Mouse (Mus musculus) forebrain, embryonic 13.5 days (tissue): Measurements from ENCODE around the gene Vstm5. TPM values are rescaled to one million over a fixed set of nuclear protein-coding genes. Genes with fewer than 3 reads are reported as not detected.
"Not testable (repeated sequence)": the region's sequence is repeated elsewhere in the genome, so short reads cannot be mapped to it uniquely, and the experiment has no call there.

Source experiments
- ATAC-seq: fragments of 200-750 bp; cut with Nextera tagmentation; 2 replicates; pipeline ENCODE4 v1.8.0; 2017
- H3K27ac ChIP-seq: fragments of 300-500 bp; sonication (generic); 2 replicates; pipeline ENCODE4 v1.5.1; 2015; ENCODE audit warnings: inconsistent platforms, mild to moderate bottlenecking, moderate library complexity
- H3K27me3 ChIP-seq: fragments of 300-500 bp; sonication (generic); 2 replicates; pipeline ENCODE4 v1.6.1; 2015; ENCODE audit warnings: mild to moderate bottlenecking, inconsistent platforms
- H3K36me3 ChIP-seq: fragments of 300-500 bp; sonication (generic); 2 replicates; pipeline ENCODE4 v1.6.1; 2015; ENCODE audit warnings: mild to moderate bottlenecking, inconsistent platforms; ENCODE audit not compliant: poor library complexity, severe bottlenecking
- H3K4me1 ChIP-seq: fragments of 300-500 bp; sonication (generic); 2 replicates; pipeline ENCODE4 v1.6.1; 2015; ENCODE audit warnings: inconsistent platforms
- H3K4me2 ChIP-seq: fragments of 300-500 bp; sonication (generic); 2 replicates; pipeline ENCODE4 v1.6.1; 2015; ENCODE audit warnings: inconsistent platforms, mild to moderate bottlenecking, moderate library complexity
- H3K4me3 ChIP-seq: fragments of 300-500 bp; sonication (generic); 2 replicates; pipeline ENCODE4 v1.5.1; 2015; ENCODE audit warnings: mild to moderate bottlenecking, inconsistent platforms
- H3K9ac ChIP-seq: fragments of 300-500 bp; sonication (generic); 2 replicates; pipeline ENCODE4 v1.6.1; 2015; ENCODE audit warnings: mild to moderate bottlenecking, inconsistent platforms
- H3K9me3 ChIP-seq: fragments of 300-500 bp; sonication (generic); replicated peaks from 2 replicates; pipeline ENCODE4 v1.6.1; 2016; ENCODE audit warnings: inconsistent platforms
- WGBS: fragments of 180-500 bp; shearing (Covaris S2); methylation state at CpG from one replicate; pipeline ENCODE4 v1.1.7; 2015; 5-methylcytosine and 5-hydroxymethylcytosine counted together
- polyA plus RNA-seq: library from polyadenylated mRNA; unstranded; fragments of >200 nt; fragmentation: Nextera tagmentation; extraction: Ambion mirVana; gene quantifications from 2 replicates; pipeline ENCODE4 v1.2.1, GENCODE M21; 2015

Gene Vstm5
- polyA plus RNA-seq, 1 experiment from 2014 or later = 2.7 TPM

DNA sequence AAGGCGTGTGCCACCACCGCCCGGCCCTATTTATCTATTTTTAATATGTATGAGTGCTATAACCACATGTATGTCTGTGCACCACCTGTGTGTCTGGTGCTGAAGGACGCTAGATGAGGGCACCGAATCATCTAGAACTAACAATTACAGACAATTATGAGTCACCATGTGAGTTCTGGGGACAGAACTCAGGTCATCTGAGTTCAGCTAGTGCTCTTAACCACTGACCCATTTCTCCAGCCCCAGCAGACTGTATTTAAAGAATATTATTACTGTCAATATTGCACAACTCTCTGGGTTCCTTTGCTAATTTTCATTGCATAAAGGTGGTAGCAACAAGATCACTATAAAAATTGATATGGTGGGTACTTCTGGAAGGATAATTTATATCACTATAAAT is 61.2 kb downstream of the Vstm5 start:
- no peak overlapping the region for H3K27ac ChIP-seq
- H3K9me3 ChIP-seq = no peaks in the 10 kb centered on the region
- H3K36me3 ChIP-seq = no peaks in the 10 kb centered on the region
- no peaks in the 10 kb centered on the region for H3K4me1 ChIP-seq
- WGBS = 89% methylated on average over 5 of the region's 5 CpGs
- H3K27me3 ChIP-seq = no peaks in the 10 kb centered on the region
- no peak for ATAC-seq
- no peak overlapping the region for H3K9ac ChIP-seq
- H3K4me3 ChIP-seq = no peak overlapping the region
- H3K4me2 ChIP-seq = no peak overlapping the region

DNA sequence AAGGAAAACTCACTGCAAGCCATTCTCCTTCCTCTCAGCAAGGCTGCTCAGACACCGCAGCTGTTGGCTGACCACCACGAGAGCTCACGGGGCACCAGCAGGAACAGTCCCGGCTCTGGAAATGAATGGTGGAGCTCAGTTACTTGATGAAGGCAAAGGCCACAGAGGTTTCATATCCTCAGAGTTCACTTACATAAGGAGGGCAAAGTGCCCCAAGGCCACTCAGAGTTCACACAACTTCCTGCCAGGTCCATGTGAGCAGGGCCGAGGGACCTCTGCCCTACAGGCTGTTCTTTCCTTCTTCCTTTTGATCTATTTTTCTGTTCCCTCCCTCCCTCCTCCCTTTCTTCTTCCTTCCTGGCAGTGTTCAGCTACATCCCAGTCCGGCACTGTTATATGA is 62.6 kb downstream of the Vstm5 start:
- Histone ChIP-seq H3K4me3 (no peak overlapping the region), H3K27me3 (no peaks in the 10 kb centered on the region), H3K36me3 (no peaks in the 10 kb centered on the region), H3K9me3 (no peaks in the 10 kb centered on the region), H3K27ac (peak overlapping the region; percentile 31; the same call in 1 of the 2 replicates), H3K4me1 (no peaks in the 10 kb centered on the region), H3K4me2 (no peak overlapping the region), H3K9ac (no peak overlapping the region)
- no peak for ATAC-seq
- WGBS = 58% methylated on average over 6 of the region's 6 CpGs

DNA sequence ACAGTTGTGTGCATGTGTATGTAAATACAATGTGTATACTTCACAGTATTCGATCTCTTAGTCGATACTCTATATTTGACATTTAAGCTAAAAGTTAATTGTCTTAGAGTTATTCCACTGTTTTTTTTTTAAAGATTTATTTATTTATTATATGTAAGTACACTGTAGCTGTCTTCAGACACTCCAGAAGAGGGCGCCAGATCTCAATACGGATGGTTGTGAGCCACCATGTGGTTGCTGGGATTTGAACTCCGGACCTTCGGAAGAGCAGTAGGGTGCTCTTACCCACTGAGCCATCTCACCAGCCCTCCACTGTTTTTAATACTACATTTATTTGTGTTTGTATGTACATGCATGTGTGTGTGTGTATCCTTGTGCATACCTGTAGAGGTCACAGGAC is 63.2 kb downstream of the Vstm5 start:
- 73% methylated on average over 6 of the region's 6 CpGs for WGBS
- H3K4me3 ChIP-seq, H3K36me3 ChIP-seq, ATAC-seq, H3K9me3 ChIP-seq, H3K4me1 ChIP-seq, H3K27me3 ChIP-seq, H3K9ac ChIP-seq, H3K4me2 ChIP-seq, H3K27ac ChIP-seq: not testable (repeated sequence)

DNA sequence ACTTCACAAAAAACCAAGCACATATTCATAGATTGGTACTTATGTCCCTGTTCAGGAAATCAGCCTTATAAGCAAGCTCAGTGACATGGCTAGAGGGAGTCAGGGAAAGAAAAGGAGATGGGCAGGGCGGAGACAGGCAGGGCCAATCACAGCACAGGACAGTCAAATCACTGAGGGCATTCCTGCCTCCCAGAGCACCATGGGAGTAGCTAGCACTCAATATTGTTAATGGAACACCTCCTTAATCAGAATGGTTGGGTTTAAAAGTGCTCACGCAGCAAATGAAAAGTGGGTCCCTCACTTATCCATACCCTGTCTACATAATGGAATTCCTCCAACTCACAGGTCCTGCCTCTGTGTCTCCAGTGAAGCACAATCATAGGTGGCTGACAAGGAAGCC is 64.0 kb downstream of the Vstm5 start:
- H3K9ac ChIP-seq = no peak overlapping the region
- H3K4me3 ChIP-seq = no peak overlapping the region
- H3K27me3 ChIP-seq = no peaks in the 10 kb centered on the region
- H3K9me3 ChIP-seq = no peaks in the 10 kb centered on the region
- H3K4me2 ChIP-seq = no peak overlapping the region
- no peak for ATAC-seq
- 66% methylated on average over 2 of the region's 2 CpGs for WGBS
- H3K4me1 ChIP-seq = peaks cover 13% of the 10 kb centered on the region
- no peak overlapping the region for H3K27ac ChIP-seq
- 0 out of 2 replicates have a peak, but pooled peaks cover 3% of the 10 kb centered on the region for H3K36me3 ChIP-seq

DNA sequence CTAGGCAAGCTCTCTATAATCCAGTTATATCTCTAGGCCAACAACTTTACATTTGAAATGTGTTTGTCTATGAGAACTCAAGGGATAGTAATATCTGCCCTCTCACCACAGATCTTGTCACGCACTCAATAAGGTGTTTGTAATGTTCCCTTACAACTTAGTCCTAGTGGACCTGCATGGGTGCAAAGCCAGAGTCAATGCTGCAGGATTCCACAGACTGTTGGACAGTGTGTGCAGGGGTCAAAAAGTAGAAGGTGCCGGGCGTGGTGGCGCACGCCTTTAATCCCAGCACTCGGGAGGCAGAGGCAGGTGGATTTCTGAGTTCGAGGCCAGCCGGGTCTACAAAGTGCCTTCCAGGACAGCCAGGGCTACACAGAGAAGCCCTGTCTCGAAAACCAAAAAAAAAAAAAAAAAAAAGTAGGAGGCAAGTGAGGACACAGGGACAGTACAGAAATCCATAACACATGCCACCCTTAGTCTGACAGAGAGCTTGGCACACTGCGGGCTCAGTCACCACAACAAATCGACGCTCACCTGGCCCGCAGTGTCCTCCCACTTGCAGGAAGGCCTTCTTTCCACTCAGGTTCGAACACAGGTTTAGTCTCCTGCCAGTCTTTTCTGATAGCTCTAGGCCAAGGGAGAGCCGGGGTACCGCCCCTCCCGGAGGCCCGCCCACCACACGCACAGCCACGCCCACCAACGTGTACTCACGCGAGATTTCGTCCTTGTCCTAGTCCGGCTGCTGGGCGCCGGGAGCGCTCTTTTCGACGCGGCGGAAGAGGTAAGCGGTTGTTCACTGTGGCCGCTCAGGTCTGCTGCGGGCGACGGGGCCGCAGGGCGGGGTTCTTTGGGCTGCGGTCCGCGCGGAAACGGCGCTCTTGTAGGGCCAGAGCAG is 66.9 kb downstream of the Vstm5 start, which contains the start of gene Taf1d:
Gene Taf1d (plus strand): TSS at position 712 of the 895 bp plus-strand sequence.
- H3K4me3 ChIP-seq = peak within 1 kb of the TSS; percentile 88
- peak within 1 kb of the TSS; percentile 97 for H3K9ac ChIP-seq
- H3K27ac ChIP-seq = peak within 1 kb of the TSS; percentile 91
- H3K4me1 ChIP-seq = peaks cover 29% of the 10 kb centered on the region
- H3K9me3 ChIP-seq = no peaks in the 10 kb centered on the region
- peak within 1 kb of the TSS; percentile 88 for H3K4me2 ChIP-seq
- peaks cover 27% of the 10 kb centered on the region for H3K36me3 ChIP-seq
- no peaks in the 10 kb centered on the region for H3K27me3 ChIP-seq
- WGBS = 13% methylated on average over 43 of the region's 45 CpGs
- peak; percentile 99 for ATAC-seq

DNA sequence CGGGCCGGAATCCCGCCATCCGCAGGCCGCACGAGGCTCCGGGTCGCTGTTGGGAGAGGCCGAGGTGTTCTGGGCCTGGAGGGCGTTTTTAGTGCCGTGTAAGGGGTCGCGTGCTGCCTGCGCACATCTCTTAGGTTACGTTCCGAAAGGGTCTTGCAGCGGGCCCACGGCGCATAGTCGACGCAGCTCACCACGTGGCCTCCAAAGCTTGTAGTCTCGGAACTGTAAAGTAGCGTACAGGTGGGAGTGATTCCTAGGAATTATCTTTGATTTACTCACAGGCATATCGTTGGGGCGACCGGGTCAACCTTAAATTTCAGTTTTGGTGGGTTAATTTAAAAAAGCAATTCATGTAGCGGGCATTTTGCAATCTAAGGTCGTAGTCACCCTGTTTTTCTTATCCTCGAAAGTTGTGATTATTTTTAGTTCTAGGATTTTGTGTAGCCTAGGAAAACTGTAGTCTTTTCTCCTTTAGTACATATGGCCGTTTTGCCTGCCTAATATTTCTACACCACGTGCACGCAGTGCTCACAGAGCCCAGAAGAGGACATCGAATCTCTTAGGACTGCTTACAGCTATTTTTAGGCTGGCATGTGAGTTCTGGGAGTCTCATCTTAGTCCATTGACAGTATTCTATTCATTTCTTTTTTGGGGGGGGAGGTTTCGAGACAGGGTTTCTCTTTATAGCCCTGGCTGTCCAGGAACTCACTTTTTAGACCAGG is 67.7 kb downstream of the Vstm5 start, which contains the start of gene 4931406C07Rik:
Gene 4931406C07Rik (minus strand): TSS at position 51 of the 722 bp plus-strand sequence.
- H3K4me2 ChIP-seq = peak within 1 kb of the TSS; percentile 88
- ATAC-seq = peak; percentile 87
- H3K36me3 ChIP-seq = peaks cover 32% of the 10 kb centered on the region
- no peaks in the 10 kb centered on the region for H3K9me3 ChIP-seq
- H3K4me3 ChIP-seq = peak within 1 kb of the TSS; percentile 88
- no peaks in the 10 kb centered on the region for H3K27me3 ChIP-seq
- H3K27ac ChIP-seq = peak within 1 kb of the TSS; percentile 91
- H3K4me1 ChIP-seq = peaks cover 29% of the 10 kb centered on the region
- H3K9ac ChIP-seq = peak within 1 kb of the TSS; percentile 97
- WGBS = under 1% methylated on average over 35 of the region's 35 CpGs

DNA sequence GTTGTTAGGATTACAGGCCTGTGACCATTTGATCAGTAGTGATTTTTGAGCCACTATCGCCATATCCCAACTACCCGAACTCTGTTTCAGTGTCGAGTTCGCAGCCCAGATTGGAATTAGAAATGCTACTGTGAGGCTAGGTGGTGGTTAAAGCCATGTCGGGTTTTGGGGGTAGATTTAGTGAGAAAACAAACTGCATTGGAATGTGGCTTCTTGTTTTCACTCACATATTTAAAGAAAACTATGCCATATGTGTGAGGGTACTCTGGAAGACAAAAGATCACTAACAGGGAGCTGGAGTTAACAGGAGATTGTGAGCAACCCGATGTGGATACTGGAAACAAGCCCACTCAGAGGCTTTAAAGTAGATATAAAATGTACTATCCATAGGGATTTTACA is 68.4 kb downstream of the Vstm5 start:
- ATAC-seq = no peak
- Histone ChIP-seq H3K36me3 (peaks cover 39% of the 10 kb centered on the region), H3K4me1 (peaks cover 29% of the 10 kb centered on the region), H3K9ac (peak overlapping the region; percentile 97), H3K4me2 (peak overlapping the region; percentile 88), H3K27ac (peak overlapping the region; percentile 14; the same call in 1 of the 2 replicates), H3K9me3 (no peaks in the 10 kb centered on the region), H3K4me3 (peak overlapping the region; percentile 88), H3K27me3 (no peaks in the 10 kb centered on the region)
- WGBS = 4% methylated on average over 6 of the region's 6 CpGs

DNA sequence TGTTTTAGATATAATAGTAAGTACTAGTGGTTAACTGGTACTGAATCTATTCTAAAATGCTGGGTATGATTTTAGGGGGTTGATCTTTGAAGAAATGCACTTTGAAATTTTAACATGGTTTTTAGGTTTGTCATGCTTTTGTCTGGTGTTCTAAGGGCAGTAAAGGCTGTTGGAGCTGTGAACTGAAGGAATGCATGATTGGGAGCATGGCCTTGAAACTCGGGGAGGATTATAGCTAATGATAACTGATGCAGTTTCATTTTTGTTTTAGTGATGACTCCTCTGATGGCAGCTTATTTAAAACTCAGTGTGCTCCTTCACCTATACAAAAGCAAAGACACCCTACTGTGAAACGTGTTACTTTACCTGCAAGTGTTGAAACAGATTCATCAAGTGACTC is 69.4 kb downstream of the Vstm5 start:
- ATAC-seq = no peak
- H3K27ac ChIP-seq = no peak overlapping the region

More for the DNA sequence above, 69.4 kb downstream of the Vstm5 start:
- Histone ChIP-seq H3K4me2 (no peak overlapping the region), H3K27me3 (no peaks in the 10 kb centered on the region), H3K36me3 (peaks cover 46% of the 10 kb centered on the region), H3K9ac (no peak overlapping the region), H3K4me1 (peaks cover 29% of the 10 kb centered on the region), H3K4me3 (no peak overlapping the region), H3K9me3 (no peaks in the 10 kb centered on the region)
- WGBS = 60% methylated on average over 2 of the region's 2 CpGs

Other genes starting within 250 kb of the Vstm5 start
- gene Panx1, start 193.6 kb upstream of the Vstm5 start, polyA plus RNA-seq = 94.1 and 101 TPM in 2 replicates
- not detected in 2 replicates for gene Hephl1, start 126.9 kb upstream of the Vstm5 start, polyA plus RNA-seq
- 40.1 and 44.4 TPM in 2 replicates for gene Med17, start 40.9 kb downstream of the Vstm5 start, polyA plus RNA-seq
- gene Taf1d, start 67.2 kb downstream of the Vstm5 start, polyA plus RNA-seq = 64.8 and 66.2 TPM in 2 replicates
- 9.3 and 10.0 TPM in 2 replicates for gene 4931406C07Rik, start 67.4 kb downstream of the Vstm5 start, polyA plus RNA-seq
- gene Cep295, start 118.7 kb downstream of the Vstm5 start, polyA plus RNA-seq = 19.2 and 19.3 TPM in 2 replicates